Mouse (Mus musculus) lung, adult 2 months (tissue): ENCODE results near the gene Zfp454.

Source experiments
- CTCF ChIP-seq: fragments of 200-500 bp; IDR thresholded peaks from 2 replicates; pipeline ENCODE4 v1.5.1; 2011; ENCODE audit warnings: mild to moderate bottlenecking, low read length, control low read depth; ENCODE audit not compliant: insufficient read depth
- POLR2A ChIP-seq: fragments of 200-500 bp; IDR thresholded peaks from 2 replicates; pipeline ENCODE4 v1.6.1; 2011; ENCODE audit warnings: low read depth, mild to moderate bottlenecking, control low read depth, low read length, borderline replicate concordance; ENCODE audit errors: extremely low read depth

GRCm38 (mm10) chr11:50847047-50847446 lies 40.4 kb downstream of the Zfp454 start:
- 0 out of 2 replicates have a peak, but pooled peaks have one; percentile 24 for TF ChIP-seq CTCF
- no peak for TF ChIP-seq POLR2A
